Mouse (Mus musculus): Measurements from ENCODE around the gene Fut1.
"Not testable (repeated sequence)": the region's sequence is repeated elsewhere in the genome, so short reads cannot be mapped to it uniquely, and the experiment has no call there.

Fut1 gene

DNA sequence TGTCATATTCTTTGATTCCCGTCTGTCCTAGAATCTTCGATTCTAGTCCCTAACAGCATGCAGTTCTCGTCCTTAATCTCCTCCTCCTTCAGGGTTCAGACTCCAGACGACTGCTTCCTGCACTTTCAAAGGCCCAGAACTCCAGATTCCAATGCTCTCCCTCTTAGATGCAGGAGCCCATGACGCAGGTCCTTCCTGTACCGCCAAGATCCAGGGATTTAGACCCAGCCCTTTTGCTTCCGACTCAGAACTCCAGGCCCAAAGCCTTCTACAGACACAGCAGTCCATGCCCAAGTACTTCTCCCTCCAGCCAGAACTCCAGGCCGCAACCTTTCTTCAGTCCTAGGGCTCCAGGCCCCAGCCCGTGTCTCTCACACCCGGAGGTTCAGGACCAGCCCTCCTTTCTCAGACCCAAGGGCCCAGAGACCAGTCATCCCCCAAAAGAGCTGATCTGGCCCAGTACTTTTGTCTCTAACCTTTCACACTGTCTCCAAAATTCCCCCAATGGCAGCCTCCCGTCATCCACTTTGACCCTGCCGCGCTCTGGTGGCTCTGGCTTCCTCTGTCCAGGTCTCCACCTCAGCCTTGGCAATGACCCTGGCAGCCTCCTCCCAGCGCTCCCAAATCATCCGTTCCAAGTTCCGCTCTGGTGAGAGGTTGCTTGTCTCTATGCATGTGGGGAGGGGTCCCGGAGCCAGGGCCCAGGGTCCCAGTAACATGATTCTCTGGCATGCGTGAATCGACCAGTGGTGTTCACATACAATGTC lies 23.3 kb downstream of the Fut1 start:
- DNase-seq, result no peak

DNA sequence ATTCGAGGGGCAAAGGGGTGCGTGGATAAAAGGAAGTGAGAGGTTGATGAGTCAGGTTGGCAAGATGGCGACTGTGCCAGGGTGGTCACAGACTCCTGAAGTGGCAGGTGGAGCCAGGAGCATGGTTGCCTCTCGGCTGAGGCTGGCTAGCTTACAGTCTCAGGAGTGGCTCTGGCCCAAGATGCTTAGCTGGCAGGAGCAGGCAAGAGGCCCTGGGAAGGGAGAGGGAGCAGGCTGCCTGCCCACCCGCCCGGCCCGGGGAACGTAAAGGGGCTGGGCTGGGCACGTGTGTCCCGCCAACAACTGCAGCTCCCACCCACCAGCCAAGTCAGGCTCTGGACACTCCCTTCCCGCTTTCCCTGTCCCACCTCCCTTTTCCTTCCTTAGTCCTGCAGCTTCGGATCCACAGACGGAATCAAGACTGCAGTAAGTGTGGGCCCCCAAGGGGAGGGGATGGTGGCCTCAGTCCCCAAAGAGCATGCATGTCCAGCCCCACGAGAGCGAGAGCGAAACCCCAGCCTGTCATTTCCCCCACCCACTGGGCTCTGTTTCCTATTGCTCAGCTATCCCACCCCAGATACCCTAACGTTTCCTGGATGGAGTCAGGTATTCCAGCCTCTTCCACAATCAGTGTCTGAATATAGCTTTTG lies 24.4 kb downstream of the Fut1 start:
- DNase-seq, result no peak

DNA sequence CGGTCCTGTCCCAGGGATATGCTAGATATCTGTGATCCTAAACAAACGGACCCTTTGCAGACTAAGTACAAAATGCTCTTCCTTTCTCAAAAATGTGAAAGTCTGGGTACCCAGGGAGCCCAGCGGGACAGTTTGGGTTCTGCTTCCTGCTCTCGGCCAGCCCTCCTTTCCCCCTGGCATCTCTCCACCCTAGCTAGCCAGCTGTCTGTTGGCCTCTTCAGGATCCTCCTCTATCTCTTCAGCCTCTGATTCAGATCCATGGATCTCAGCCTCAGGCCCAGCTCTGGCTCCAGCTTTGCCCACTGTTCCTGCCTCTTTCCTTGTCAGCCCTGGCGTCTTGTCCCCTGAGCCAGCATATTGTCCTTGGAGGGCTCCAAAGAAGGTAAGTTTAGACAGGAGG lies 25.0 kb downstream of the Fut1 start:
- no peak for DNase-seq

DNA sequence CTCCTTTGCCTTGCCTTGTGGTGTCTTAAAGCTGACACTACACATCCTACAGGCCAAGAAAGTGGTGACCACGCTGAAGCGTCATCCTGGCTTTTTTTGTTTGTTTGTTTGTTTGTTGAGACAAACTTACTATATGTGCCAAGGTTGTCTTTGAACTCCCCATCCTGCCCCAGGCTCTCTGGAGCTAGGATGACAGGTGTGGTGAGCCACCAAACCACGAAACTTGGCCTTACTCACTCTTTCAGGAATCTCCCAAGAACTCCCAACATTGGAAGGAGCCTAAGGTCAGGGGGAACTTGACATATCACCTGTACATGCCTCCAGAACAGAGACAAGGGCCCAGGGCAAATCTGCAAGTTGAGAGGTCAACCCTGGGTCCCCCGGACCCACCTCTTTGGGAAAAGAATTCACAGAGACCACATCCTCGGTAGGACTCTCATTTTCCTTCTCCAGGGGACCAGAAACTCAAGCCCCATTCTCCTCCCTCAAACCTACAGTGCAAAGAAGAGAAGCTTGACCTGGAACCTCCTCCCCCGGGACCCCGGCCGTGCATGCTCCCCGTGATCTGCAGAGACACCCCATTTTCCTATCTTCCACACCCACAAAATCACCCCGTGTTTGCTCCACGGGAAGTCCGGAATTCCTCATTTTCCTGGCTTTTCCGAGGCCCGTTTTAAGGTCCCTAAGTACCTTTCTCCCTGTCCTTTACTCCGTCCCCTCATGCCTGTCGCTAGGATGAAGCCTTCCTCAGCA lies 25.6 kb downstream of the Fut1 start:
- DNase-seq, result no peak

DNA sequence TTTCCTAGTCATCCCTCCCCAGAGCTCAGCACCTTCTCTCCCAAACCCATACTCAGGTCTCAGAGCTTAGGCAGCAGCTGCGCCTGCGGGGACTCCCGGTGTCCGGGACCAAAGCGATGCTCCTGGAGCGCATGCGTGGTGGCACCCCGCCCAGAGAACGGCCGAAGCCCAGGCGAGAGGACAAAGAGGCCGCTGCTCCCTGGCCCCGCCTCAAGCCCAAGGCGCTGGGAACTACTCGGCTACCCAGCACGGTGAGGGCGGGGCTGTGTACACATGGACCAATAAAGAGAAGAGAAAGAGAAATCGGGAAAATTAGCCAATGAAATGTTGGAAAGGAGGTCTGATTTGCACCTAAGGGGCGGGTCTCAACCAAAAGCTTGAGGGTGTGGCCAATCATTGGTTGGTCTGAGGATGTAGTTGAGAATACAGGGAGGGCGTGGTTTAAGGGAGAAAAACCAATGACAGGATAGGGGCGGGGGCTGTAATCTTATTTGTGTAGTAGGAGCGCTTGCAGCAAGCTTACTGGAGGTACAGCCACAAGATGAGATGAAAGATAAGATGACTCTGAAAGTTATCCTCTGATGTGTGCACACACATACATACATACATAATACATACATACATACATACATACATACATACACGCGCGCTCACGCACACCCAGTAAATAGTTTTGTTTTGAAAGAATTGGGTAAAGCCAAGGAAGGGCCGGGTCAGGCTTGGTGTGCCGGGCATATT lies 26.5 kb downstream of the Fut1 start:
- DNase-seq, result peak; percentile 58 to 68

DNA sequence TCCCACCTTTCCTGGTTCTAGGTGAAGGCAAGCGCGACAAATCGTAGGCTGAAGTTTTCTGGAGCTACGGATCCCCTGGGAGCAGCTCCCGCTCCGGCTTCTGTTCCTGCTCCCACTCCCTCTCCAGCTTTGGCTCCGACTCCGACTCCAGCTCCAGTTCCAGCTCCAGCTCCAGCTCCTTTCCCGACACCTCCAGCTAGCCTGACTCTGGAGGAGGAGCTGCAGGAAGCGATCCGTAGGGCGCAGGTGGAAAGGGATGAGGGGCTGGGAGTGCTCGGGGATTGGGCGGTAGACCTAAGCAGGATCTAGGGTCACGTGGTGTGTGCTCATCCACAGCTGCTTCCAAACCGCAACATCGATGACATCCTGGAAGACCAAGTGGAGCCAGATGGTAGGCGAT lies 27.1 kb downstream of the Fut1 start:
- no peak for DNase-seq

DNA sequence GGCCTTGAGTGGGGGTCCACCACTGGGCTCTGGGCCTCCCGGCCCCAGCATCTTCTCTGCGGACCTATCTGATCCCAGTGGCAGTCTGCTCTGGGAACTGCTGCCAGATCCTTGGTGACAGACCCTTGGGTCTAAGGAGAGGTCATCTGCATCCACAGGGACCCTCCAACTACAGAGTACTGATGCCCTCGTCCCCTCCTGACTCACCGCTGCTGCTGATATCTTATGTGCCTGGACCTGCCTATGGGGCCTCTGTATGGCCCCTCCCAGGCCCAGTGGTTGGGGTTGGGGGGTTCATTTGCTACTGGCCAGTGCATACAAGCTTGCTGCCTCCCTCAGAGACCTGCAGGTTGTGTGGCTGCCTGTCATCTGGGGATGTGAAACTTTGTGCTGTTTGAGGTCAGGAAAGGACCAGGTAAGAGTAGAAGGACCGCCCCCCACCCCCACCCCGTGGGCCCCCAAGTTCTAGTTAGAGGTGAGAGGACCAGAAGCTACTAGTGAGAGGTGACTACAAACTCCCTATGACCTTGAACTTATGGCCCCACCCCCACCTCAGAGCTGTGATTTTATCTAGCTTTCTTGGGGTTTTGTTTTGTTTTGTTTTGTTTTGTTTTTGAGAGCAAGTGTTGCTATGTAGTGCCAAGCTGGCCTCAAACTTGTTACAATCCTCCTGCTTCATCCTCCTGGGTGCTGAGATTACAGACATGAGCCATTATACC lies 27.9 kb downstream of the Fut1 start:
- no peak for DNase-seq

DNA sequence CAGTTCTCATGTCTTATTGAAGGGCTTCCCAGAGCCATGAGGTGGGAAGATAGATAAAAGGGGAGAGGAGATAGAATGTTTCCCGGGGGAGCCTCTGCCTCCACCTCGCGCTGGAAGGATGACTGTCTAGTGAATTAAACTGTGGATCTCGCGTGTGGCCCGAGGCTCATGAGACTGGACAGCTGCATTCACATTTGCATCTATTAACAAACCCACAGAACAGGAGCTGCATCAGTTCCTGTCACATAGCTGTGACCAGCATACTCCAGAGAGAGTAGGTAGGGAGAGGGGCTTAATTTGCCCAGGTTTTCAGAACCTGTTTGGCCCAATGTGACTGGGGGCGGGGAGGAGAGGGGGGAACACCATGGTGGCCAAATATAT lies 28.5 kb downstream of the Fut1 start:
- no peak for DNase-seq

DNA sequence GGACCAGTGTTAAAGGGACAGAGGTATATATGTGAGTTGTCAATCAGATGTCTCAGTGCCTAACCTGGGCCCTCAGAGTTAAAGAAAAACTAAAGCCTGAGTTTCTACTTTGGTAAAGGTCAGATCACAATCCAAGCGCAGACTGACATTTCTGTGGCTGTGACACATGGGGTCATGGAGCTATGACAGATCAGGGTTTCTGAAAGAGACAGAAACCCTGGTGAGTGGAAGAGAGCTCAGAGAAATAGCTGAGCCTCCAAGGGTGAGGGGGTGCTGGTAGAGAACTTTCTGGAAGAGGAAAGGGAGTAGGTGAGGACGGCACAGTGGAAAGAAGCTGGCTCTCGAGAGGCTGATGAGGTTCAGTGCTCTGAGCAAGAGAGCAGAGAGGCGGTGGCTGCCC lies 29.6 kb downstream of the Fut1 start:
- DNase-seq, result no peak

DNA sequence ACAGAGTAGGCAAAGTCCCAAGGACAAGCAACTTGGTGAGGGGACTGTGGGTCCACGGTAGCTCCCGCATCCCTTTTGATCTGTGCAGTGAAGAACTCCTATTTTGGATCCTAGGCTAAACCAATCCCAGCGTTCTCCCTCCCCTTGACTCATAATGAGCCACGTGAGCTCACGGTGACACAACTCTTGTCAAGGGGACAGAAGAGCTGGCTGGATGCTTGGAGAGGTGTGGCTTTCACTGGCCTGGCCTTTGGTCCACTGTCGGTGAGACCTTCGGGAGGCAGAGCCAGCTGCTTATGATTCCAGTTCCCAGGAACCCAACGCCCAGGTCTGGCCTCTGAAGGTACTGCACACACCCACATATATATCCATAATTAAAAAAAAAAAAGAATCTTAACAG lies 32.3 kb downstream of the Fut1 start:
- DNase-seq, result no peak

DNA sequence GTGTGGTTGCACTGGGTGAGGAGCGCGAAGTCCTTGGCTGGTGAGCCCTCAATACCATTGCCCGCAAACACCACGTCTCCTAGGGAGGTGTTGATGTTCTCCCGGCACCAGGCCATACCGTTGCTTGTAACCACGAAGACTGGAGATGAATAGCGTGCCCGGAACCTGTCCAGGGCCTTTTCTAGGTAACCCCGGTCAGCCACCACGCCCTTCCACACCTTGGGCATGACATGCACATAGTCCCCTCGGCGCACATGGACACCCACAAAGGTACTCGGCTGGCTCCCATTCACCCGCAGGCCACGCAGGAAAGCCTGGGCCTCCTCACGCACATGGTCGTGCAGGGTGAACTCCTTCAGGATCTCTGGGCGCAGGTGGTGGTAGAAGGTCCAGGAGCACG lies 33.4 kb downstream of the Fut1 start:
- not testable (repeated sequence) for DNase-seq

DNA sequence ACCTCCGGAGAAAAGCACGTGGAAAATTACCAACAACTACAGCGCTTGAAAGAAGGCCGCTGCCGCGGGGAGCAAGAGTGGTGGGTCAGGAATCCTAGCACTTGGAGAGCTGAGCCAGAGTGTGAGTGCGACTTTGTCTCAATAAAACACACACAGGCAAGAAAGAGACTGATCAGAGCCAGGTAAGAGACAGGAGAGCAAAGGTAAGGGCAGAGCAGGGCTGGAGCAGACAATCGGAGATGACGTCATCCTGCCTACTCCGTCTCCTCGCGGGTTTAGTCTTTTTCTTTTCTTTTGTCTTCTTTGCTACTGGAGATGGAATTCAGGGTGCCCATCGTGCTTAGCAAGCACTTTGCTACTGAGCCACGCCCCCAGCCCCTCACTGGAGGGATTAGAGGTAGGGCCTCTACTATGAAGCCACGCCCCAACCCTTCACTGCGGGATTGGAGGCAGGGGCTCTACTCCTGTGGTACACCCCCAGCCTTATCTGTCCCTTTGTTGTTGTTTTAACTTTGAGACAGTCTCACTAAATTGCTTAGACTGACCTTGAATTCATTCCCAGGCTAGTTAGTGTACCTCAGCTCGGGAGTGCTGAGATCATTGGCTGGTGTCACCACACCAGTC lies 37.4 kb downstream of the Fut1 start:
- no peak for DNase-seq

DNA sequence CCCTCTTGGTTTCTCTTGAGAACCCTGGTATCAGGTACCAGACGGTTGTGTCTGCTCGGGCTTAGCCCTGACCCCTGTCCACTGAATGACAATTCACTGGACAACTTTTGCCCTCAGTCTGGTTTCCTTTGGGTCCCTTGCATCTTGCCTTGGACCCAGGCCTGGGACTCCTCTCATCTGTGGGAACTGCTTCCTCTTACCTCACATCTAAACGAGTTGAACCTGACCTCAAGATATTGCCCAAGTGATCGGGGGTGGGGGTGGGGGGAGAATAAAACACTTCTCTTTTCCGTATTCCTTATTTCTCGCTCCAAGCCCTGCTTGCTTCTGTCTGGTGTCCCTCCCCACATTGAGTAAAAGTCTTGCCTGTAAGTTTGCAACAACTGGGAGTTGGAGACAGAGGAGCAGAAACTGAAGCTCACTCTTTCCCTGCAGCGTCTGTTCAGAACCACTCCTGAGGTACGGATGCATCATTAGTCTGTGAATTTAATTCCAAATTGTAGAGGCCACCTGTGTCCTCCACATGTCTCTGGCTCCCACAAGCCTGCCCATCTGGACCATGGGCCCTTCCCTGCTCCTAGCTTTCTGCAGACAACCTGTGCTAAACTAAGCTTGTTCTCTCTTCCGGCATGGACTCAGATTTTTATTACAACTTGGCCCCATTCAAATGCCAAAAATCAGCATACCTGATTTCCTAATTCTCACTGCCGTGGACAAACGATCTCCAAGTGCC lies 43.8 kb downstream of the Fut1 start:
- no peak for DNase-seq

DNA sequence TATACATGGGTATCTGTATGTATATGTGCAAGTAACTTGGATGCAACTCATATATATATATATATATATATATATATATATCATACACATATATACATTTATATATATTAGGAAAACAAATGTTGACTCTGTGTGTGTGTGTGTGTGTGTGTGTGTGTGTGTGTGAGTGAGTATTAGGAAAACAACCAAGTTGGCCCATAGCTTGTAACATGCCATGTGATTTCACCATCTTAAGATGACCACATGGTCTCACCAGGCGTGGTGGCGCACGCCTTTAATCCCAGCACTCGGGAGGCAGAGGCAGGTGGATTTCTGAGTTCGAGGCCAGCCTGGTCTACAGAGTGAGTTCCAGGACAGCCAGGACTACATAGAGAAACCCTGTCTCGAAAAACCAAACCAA lies 44.6 kb downstream of the Fut1 start:
- DNase-seq, result not testable (repeated sequence)

DNA sequence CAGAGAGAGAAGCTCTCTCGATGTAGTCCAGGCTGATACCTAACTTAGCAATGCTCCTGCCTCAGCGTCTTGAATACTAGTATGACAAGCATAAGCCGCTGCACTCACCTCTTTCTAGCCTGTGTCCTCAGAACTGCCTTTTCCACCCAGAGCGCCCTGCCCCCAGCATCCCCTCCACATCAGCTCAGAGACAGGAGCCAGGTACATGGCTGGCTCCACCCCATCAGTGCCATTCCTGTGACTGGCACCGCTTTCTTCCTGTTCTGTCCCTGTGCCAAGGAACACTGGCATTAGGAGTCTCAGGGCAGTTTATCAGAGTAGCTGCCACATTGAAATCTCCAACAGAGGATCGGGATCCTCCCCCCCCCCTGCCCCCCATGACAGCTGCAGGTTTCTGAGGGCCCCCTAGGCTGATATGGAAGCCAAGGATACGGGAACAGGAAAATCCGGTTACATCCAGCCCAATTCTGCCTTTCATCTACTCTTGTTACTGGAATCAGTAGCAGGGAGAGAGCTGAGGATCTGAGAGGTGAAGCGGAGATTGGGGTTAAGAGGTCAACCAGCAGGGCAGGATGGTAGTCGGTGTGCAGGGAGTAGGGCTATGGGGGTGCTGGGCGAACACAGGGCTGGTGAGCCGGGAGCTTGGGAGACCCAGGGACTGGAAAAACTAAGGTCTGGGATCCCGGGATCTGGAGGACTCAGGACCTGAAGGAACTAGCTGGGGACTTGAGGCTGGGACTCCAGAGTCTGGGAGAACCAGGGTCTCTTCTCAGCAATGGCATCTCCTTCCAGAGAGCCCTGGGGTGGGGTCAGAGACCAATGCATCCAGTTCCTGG lies 48.4 kb downstream of the Fut1 start:
- DNase-seq, result no peak

DNA sequence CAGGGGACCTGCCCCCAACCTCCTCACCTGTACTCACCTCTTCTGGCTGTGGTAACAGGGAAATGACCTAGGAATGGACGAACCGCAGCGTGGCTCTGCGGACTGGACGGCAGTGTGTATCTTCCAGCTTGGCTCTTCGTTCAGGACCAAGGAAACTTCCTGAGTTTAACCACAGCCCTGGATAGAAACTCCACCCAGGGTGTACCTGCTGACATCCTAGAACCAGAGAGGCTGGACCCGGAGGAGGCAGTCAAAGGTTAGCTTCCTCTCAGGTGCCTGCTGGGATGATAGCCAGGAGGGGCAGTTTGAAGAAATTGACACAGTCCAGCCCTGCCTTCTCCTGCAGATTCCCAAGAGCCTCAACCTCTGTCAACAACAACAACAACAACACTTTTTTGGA lies 49.1 kb downstream of the Fut1 start, which contains the start of gene Fut2:
Fut2 (minus strand) TSS at position 234 of the 400 bp plus-strand sequence.
- DNase-seq, result no peak

DNA sequence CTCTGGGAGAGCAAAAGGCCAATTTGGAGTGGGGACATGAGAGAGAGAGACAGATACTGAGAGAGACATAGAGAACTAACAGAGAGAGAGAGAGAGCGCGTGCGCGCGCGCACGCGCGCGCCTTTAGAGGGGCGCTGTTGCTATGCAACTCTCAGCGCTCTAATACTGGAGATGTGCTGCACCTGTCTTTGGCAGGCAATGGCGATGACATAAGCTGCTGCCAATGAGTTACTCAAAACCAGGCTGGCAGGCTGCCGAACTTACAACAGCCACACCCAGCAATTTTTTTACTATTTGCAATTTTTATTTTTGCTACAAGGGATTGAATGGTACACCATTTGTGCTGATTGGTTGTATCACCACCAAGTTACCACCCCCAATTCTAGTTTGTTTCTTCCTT lies 50.7 kb downstream of the Fut1 start:
- DNase-seq, result no peak

DNA sequence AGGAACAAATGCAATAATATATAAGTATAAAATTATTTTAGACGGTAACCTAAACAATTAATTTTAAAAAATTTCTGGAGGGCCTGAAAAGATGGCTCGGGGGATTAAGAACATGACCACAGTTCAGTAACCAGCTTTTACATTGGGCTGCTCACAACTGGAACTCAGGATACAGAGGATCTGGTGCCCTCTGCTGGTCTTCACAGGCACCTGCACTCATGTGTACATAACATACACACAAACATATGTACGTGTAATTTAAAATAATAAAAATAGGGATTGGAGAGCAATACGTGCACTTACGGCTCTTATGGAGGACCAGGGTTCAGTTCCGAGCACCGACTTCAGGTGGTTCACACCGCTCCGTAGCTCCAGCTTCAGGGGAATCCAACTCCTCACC lies 51.8 kb downstream of the Fut1 start:
- no peak for DNase-seq

All from spleen, adult 18-20 months (tissue).